Mouse (Mus musculus) forebrain, embryonic 16.5 days (tissue): ENCODE measurements around the gene Gm20388. TPM values are rescaled to one million over a fixed set of nuclear protein-coding genes. Genes with fewer than 3 reads are reported as not detected.

Experiments
- ATAC-seq: fragments of 200-750 bp; cut with Nextera tagmentation; 2 replicates; pipeline ENCODE4 v1.8.0; 2017; ENCODE audit warnings: mild to moderate bottlenecking, moderate library complexity
- H3K27ac ChIP-seq: fragments of 300-500 bp; sonication (generic); 2 replicates; pipeline ENCODE4 v1.5.1; 2014; ENCODE audit warnings: low read length, control low read depth
- H3K27me3 ChIP-seq: fragments of 300-500 bp; sonication (generic); replicated peaks from 2 replicates; pipeline ENCODE4 v1.6.1; 2014; ENCODE audit warnings: low read length; ENCODE audit not compliant: control insufficient read depth, insufficient read depth
- H3K36me3 ChIP-seq: fragments of 300-500 bp; sonication (generic); 2 replicates; pipeline ENCODE4 v1.6.1; 2014; ENCODE audit not compliant: control insufficient read depth, insufficient read depth
- H3K4me1 ChIP-seq: fragments of 300-500 bp; sonication (generic); replicated peaks from 2 replicates; pipeline ENCODE4 v1.6.1; 2014; ENCODE audit warnings: low read length; ENCODE audit not compliant: control insufficient read depth, insufficient read depth
- H3K4me2 ChIP-seq: fragments of 300-500 bp; sonication (generic); 2 replicates; pipeline ENCODE4 v1.6.1; 2014; ENCODE audit warnings: mild to moderate bottlenecking, low read length, control low read depth
- H3K4me3 ChIP-seq: fragments of 300-500 bp; sonication (generic); replicated peaks from 2 replicates; pipeline ENCODE4 v1.5.1; 2014; ENCODE audit warnings: mild to moderate bottlenecking, low read length, control low read depth
- H3K9ac ChIP-seq: fragments of 300-500 bp; sonication (generic); replicated peaks from 2 replicates; pipeline ENCODE4 v1.6.1; 2014; ENCODE audit warnings: low read depth, low read length, control low read depth
- H3K9me3 ChIP-seq: fragments of 300-500 bp; sonication (generic); 2 replicates; pipeline ENCODE4 v1.6.1; 2016; ENCODE audit warnings: low read length; ENCODE audit not compliant: control insufficient read depth
- WGBS: fragments of 180-500 bp; shearing (Covaris S2); extraction: QIAGEN DNeasy Blood & Tissue Kit; methylation state at CpG from one replicate; pipeline ENCODE4 v1.1.7; 2014; 5-methylcytosine and 5-hydroxymethylcytosine counted together
- polyA plus RNA-seq: library from polyadenylated mRNA; unstranded; fragments of >200 nt; fragmentation: Nextera tagmentation; extraction: Ambion mirVana; gene quantifications from 2 replicates; pipeline ENCODE4 v1.2.1, GENCODE M21; 2015

Gm20388 gene
- polyA plus RNA-seq, 1 experiment from 2014 or later, result 4.7 TPM

DNA sequence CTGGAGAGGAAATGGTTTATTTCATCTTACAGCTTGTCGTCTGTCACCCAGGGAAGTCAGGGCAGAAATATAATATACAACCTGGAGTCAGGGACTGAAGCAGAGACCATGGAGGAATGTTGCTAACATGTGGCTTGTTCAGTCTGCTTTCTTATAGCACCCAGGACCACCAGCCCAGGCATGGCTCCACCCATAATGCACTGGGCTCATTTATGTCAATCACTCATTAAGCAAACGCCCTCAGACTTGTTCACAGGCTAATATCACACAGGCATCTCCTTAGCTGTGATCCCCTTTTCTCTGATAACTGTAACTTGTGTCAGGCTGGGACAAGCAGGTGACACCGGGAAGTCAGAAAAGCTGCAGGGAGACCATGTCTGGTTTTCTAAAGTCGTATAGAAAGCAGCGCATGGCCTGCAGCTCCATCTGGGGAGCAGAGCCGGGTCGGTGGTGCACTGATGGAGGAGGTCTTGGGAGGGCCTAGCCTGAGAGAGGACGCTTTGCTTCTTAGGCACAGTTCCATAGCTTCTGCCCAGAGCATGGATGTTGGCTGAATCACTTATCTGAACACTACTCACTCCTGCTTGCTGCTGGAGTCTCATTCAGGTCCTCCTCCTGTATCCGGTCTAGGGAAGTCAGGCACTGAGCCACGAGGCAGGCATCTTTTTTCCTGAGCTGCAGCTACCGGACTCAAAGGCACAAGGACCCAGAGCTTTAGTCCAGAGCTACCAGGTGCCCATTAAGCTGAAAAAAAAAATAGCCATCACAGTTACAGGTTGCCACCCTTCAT is 1252.5 kb downstream of the Gm20388 start:
- H3K4me3 ChIP-seq, result no peak overlapping the region
- no peak for ATAC-seq
- no peaks in the 10 kb centered on the region for H3K9me3 ChIP-seq
- no peak overlapping the region for H3K4me2 ChIP-seq
- H3K27me3 ChIP-seq, result no peaks in the 10 kb centered on the region
- H3K4me1 ChIP-seq, result 0 out of 2 replicates have a peak, but pooled peaks cover 3% of the 10 kb centered on the region
- no peak overlapping the region for H3K9ac ChIP-seq
- 73% methylated on average over 11 of the region's 11 CpGs for WGBS
- no peak overlapping the region for H3K27ac ChIP-seq
- H3K36me3 ChIP-seq, result no peaks in the 10 kb centered on the region

DNA sequence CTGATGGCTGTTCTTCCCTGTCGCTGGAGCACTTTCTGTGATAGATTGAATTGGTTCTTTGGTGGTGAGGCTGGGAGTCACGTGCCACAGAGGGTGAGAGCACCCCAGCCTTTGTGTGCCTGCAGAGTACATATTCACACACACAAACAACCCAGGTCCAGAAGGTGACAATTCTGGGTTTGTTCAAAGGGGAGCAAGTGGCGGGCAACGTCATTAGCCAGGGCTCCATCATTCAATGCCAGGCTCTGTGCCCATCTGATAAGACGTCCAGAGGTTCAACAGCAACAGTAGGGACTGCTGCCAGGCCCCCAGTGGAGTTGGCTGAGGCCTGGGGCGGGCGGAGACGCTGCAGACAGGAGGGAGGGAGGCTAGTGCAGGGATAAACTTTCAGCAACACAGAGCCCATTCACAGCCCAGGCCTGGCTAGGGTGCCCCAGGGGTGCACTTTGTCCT is 1253.4 kb downstream of the Gm20388 start:
- ATAC-seq, result no peak
- 45% methylated on average over 8 of the region's 8 CpGs for WGBS
- no peaks in the 10 kb centered on the region for H3K27me3 ChIP-seq
- no peaks in the 10 kb centered on the region for H3K9me3 ChIP-seq
- H3K4me2 ChIP-seq, result no peak overlapping the region
- 0 out of 2 replicates have a peak, but pooled peaks cover 3% of the 10 kb centered on the region for H3K4me1 ChIP-seq
- no peak overlapping the region for H3K9ac ChIP-seq
- no peaks in the 10 kb centered on the region for H3K36me3 ChIP-seq
- no peak overlapping the region for H3K4me3 ChIP-seq
- no peak overlapping the region for H3K27ac ChIP-seq

DNA sequence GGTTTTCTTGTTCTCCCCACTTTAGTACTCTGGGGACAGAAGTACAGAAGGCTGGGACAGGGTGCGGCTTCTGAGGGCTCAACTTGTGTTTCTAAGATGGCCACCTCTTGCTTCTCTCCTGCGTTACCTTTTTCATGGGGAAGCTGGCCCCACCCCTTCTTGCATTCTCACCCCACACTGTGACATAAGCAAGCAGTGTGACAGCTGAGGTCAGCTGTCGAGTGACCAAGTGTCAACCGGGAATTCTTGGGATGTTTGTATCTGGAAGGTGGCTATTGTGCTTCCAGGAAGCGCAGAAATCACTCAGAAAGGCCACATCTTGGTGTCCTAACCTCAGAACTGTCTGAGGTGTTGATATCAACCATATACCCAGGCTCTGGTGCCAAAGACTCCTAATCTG is 1257.4 kb downstream of the Gm20388 start:
- Histone ChIP-seq H3K27me3 (no peaks in the 10 kb centered on the region), H3K9ac (no peak overlapping the region), H3K4me2 (no peak overlapping the region), H3K36me3 (no peaks in the 10 kb centered on the region), H3K4me1 (0 out of 2 replicates have a peak, but pooled peaks cover 3% of the 10 kb centered on the region), H3K9me3 (no peaks in the 10 kb centered on the region), H3K4me3 (no peak overlapping the region), H3K27ac (no peak overlapping the region)
- ATAC-seq, result no peak
- WGBS, result 78% methylated on average over 5 of the region's 5 CpGs

DNA sequence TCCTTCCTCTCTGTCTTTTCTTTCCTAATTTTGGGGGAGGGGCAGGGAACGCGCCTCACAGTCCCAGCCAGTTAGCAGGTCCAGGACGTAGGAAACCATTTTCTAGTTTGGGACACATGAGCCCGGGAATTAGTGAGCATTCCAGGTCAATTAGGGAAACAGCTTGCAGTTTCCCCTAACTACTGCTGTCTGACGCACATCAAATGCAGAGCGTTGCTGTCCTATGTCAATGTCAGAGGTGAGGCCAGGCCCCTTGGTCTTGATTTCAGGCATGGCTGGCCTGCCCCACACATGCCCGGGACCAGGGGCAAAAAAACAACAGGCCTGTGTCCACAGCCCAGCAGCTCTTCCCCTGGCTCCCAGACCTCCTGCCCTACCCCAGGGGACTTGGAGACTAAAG is 1259.5 kb downstream of the Gm20388 start:
- Histone ChIP-seq H3K27ac (no peak overlapping the region), H3K9me3 (no peaks in the 10 kb centered on the region), H3K9ac (no peak overlapping the region), H3K4me1 (no peaks in the 10 kb centered on the region; the same call in 1 of the 2 replicates), H3K36me3 (no peaks in the 10 kb centered on the region), H3K4me3 (no peak overlapping the region), H3K27me3 (no peaks in the 10 kb centered on the region), H3K4me2 (no peak overlapping the region)
- ATAC-seq, result no peak
- 55% methylated on average over 7 of the region's 7 CpGs for WGBS

DNA sequence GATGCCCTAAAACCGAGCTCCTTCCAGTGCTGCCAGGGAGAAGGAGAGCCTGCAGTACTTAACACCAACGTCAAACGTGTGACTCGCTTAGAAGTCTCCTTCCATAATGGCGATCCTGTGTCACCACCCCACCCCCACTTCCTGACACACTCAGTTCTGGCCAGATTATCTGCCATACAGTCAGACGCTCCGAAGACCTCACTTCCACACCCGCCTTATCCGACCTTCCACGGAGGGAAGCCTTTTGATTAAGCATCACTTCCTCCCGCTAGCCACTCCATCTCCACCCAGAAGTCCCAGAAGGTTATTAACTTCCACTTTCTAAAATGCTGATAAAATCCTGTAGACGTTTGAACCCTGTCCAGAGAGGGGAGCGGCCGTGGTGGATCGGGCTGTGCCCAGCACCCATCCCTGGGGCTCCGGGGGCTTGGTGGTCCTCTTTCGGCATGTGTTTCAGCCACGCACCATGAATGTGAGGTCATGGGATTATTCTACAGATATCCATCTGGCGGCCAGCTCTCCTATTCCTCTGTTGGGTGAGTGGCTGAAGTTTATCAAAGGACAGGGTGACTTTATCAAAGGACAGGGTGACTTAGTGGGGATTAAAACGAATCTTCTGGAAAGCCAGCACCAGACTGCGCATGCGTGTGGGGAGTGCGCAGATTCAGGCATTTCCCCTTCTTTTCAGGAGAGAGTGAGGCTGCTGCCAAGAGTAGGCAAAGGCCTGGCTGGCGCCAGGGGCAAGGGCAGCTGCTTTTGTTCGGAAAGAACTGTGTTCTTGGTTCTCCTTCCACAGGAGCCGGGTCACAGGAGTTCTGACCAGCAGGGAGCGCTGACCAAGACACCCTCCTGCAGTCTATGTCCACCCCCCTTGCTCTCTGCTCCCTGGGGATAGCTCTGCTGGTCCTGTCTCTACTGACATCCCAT is 1260.2 kb downstream of the Gm20388 start:
- Histone ChIP-seq H3K27ac (no peak overlapping the region), H3K4me1 (no peaks in the 10 kb centered on the region; the same call in 1 of the 2 replicates), H3K27me3 (no peaks in the 10 kb centered on the region), H3K9ac (no peak overlapping the region), H3K36me3 (no peaks in the 10 kb centered on the region), H3K9me3 (no peaks in the 10 kb centered on the region), H3K4me2 (no peak overlapping the region), H3K4me3 (no peak overlapping the region)
- ATAC-seq, result no peak
- 73% methylated on average over 27 of the region's 27 CpGs for WGBS

DNA sequence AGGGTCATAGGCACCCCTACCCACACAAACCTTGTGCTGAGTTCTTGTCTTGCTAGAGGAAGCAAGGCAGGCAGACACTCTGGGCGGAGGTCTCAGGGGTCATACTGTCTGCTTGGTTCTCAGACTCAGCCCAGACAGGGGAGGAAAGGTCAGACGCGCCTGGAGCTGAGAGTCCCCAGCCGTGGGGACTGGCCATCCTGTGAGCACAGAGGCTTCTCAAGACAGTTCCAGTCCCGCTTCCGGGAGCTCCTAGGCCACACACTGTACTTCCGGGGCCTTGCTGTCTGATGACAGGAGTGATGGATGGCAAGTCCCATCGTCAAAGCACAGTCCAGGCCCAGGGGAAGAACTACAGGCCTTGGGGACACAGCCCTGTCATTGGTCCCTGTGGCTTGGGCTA is 1261.9 kb downstream of the Gm20388 start:
- no peaks in the 10 kb centered on the region for H3K36me3 ChIP-seq
- no peaks in the 10 kb centered on the region; the same call in 1 of the 2 replicates for H3K4me1 ChIP-seq
- 91% methylated on average over 8 of the region's 8 CpGs for WGBS
- no peak for ATAC-seq
- H3K9ac ChIP-seq, result no peak overlapping the region
- H3K9me3 ChIP-seq, result no peaks in the 10 kb centered on the region
- no peak overlapping the region for H3K27ac ChIP-seq
- H3K27me3 ChIP-seq, result no peaks in the 10 kb centered on the region
- H3K4me3 ChIP-seq, result no peak overlapping the region
- H3K4me2 ChIP-seq, result no peak overlapping the region

DNA sequence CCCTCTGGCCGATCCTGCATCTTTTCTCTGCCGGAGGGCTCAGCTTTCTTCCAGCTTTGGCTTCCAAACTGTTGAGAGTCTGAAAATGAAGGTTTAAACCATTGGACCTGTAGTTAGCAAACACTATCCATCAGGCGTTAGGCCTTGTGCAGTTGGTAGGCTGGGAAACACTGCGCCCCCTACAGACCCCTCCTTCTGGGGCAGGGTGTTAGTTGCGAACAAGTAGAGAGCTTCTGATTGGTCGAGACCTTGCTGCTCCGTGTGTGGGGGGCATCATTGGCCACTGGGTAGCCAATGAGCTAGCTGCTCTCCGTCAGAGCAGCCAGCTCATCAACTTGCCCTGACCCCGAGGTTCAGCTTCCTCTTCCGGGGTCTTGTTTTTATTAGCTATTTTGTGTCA is 1263.5 kb downstream of the Gm20388 start:
- H3K4me2 ChIP-seq, result no peak overlapping the region
- 66% methylated on average over 10 of the region's 10 CpGs for WGBS
- no peaks in the 10 kb centered on the region for H3K27me3 ChIP-seq
- H3K4me3 ChIP-seq, result no peak overlapping the region
- no peaks in the 10 kb centered on the region for H3K9me3 ChIP-seq
- no peak overlapping the region for H3K9ac ChIP-seq
- H3K27ac ChIP-seq, result no peak overlapping the region
- no peaks in the 10 kb centered on the region; the same call in 1 of the 2 replicates for H3K4me1 ChIP-seq
- no peak for ATAC-seq
- no peaks in the 10 kb centered on the region for H3K36me3 ChIP-seq

DNA sequence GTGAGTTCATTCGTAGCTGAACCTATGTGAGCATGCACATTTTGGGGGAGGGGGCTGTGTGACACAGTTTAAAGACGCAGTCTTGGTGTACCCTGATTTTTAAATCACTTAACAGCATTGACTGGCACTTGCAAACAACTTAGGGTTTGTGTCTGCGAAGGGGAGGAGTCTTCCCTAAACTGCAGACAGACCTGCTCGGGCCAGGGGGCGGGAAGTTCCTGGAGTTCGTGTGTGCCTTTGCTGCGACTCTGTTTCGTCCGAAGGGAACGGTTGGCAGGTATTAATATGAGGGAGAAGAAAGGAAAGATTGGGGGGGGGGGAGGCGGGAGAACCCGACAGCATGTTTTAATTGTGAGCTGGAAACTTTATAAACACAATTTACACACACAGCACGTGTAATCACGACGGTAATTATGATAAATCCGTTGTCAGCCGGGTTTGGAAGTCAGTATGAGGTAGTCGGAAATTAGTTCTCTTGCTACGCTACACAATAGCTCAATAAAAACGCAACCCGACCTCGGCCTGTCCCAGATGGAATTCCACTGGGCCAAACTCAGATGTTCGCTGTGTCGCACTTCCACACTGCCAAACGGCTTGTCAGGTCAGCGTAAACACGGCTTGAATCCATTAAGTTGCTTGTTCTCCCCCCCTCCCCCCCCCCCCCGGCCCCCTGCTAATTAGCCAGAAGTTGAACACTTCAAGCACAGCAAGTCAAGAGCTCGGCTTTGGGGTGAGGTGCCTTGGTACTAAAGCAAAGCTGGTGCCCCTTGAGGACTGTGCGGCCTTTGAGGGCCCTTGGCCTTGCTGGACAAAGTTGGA is 1264.3 kb downstream of the Gm20388 start:
- no peak overlapping the region for H3K4me3 ChIP-seq
- H3K9me3 ChIP-seq, result no peaks in the 10 kb centered on the region
- no peak overlapping the region; the same call in 1 of the 2 replicates for H3K4me2 ChIP-seq
- WGBS, result 27% methylated on average over 30 of the region's 30 CpGs
- H3K27ac ChIP-seq, result no peak overlapping the region
- no peaks in the 10 kb centered on the region; the same call in 1 of the 2 replicates for H3K4me1 ChIP-seq
- H3K9ac ChIP-seq, result no peak overlapping the region
- no peaks in the 10 kb centered on the region for H3K27me3 ChIP-seq
- H3K36me3 ChIP-seq, result no peaks in the 10 kb centered on the region
- ATAC-seq, result no peak
